Mouse (Mus musculus) c-Kit-positive CD71-positive TER-119-negative erythroid progenitor cells, embryonic 14.5 days (primary cell): Measurements from ENCODE around the gene Mfsd10.
"Not testable (repeated sequence)": the region's sequence is repeated elsewhere in the genome, so short reads cannot be mapped to it uniquely, and the experiment has no call there.

Experiments used
- DNase-seq: peaks from one replicate; pipeline ENCODE4 v3.0.0-alpha.2; 2013; ENCODE audit warnings: low read depth

Mfsd10 gene

DNA sequence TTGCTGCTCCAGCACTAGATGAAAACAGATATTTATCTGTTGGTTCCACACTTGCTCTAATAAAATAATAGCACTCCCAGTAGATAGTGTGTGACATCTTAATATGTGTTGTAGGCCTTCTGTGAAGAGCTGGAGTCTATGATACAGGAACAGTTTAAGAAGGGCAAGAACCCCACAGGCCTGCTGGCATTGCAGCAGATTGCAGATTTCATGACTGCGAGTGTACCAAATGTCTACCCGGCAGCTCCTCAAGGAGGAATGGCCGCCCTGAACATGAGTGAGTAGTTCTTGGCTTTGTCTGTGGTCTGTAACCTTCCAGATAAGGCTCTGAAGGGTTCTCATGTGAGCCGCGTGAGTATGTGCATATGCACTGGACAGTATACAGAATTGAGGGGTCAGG is 32.4 kb downstream of the Mfsd10 start:
- no peak for DNase-seq

DNA sequence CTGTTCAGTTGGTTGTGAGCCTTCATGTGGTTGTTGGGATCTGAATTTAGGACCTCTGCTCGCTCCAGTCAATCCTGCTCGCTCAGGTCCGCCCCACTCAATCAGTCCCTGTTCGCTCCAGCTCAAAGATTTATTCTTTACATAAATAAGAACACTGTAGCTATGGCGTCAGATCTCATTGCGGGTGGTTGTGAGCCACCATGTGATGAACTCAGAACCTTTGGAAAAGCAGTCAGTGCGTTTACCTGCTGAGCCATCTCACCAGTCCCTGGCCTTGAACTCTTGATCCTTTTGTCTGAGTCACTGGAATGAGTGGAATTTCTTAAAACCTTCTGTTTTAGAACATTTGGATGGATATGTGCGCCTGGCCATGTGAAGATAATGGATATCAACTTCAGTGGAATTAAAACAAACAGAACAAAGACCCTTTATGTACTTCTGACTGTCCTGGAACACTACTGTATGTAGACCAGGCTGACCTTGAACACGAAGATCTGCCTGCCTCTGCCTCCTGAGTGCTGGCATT is 43.7 kb downstream of the Mfsd10 start:
- no peak for DNase-seq

DNA sequence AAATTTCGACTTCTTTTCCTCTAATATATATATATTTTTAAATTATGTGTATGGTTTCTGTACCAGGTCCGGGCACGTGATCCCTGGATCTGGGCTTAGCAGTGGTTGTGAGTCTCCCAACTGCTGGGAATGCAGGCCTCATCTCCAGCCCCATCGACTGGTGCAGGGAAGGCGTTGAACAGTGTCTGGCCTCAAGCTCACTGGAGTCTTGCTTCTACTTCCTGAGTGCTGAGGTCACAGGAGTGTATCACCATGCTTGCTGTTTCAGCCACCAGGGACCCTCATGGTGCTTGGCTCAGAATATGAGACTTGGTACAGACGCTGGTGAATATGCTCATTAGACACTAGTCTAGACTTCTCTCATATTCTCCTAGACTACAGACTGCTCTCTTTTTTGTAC is 44.3 kb downstream of the Mfsd10 start:
- no peak for DNase-seq

DNA sequence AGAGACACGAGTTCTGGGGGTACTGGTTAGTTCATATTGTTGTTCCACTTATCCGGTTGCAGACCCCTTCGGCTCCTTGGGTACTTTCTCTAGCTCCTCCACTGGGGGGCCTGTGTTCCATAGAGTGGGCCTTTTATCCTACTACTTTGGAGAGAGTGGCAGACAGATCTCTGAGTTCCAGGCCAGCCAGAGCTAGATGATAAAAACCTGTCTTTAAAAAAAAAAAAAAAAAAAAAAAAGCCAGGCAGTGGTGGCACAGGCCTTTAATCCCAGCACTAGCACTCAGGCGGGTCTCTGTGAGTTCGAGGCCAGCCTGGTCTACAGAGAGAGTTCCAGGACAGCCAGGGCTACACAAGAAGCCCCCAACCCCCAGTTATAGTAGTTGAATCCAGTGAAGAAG is 44.8 kb downstream of the Mfsd10 start:
- DNase-seq: not testable (repeated sequence)

DNA sequence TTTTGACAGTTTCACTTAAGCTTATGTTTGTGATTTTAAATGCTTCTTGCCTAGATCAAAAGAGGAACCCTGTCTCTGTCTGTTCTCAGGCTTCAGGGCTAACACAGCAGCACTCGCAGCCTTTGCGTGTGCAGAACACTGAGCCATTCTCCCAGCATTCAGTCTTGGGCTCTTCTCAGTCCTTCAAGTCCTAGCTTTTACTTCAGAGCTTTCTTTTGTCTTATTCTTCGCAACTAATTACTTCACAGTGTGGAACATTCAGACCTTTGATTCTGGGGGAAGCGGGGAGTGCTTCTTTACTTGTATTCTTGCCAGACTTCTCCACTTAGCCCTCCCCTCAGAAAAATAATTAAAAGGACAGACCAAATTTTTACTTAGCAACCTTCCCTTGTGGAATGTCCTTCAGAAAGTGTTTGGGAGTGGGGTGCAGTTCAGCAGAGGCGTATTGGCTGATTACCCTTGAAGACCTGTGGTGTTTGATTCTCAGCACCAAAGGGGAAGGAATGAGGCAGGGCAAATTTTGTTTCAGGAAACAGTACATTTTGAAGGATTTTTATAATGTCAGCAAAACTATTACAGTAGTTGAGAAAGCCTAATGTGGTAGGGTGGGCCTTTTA is 45.5 kb downstream of the Mfsd10 start:
- no peak for DNase-seq

DNA sequence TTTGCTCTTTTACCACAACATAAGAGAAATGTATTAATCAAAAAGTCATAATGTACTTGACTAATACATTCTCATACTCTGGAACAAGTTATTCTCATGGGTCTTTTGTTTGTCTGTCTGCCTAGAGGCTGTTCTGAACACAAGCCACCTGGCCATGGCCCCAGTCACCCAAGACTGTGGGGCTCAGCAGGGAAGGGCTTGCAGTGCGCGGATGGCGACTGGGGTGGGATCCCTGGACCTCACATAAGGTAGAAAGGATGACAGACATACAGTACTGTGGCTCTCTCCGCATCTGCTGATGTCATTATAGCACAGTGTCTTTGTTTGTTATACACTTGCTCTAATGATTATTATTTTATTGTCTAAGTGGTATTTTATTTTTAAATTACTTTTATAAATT is 46.3 kb downstream of the Mfsd10 start:
- DNase-seq: no peak

DNA sequence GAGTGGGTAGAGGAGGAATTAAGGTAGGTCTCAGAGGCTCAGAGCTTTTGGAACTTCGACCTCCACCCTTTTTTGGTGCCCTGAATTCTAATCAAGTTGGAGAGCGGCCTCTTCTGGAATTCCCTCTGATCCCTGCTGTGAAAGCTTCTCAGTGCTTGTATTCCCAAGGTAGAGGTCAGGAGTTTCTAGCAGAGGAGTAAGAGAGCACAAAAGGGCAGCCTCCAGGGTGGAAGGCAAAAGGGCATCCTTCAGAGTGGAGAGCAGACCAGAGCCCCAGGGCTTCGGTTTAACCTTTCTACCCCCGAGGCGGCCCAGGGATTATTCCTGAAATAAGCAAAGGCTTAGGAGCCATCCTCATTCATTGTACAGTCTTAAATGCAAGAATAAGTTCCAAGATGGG is 47.0 kb downstream of the Mfsd10 start:
- DNase-seq: no peak

DNA sequence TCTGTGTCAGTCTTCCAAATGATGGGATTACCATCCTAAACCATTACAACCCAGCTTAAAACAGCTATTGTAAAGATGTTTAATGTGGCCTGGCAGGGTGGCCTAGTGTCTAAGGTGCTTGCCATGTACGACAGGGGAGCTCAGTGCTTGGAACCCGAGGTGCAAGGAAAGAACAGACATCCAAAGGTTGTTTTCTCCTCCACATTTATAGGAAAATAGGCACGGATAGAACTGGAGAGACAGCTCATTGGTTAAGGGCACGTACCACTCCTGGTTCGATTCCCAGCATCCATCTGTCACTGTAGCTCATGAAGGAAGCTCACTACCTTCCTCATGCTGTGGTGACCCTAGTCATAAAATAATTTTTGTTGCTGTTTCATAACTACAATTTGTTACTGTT is 49.1 kb downstream of the Mfsd10 start:
- no peak for DNase-seq

DNA sequence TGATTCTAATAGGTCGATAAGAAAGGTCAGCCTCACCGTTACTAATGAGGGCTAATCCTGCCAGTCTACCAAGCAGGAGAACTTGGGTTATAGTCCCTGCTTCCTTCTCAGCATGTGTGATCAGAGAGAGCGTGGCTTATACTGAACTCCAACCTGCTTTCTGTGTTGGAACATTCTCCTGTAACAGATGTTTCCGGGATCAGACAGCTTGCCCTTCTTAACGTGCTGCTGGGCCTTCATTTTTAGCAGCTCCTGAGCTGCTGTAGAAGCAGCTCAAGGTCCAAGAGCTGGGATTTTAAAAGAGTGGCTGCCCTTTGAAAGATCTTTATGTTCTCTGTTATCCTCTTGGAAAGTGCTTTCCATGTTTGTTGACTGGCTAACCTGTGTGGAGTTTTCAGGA is 51.8 kb downstream of the Mfsd10 start:
- DNase-seq: no peak
